Mouse (Mus musculus): ENCODE data around the gene Gm5941. TPM values are rescaled to one million over a fixed set of nuclear protein-coding genes. Genes with fewer than 3 reads are reported as not detected.
"Not testable (repeated sequence)": the region's sequence is repeated elsewhere in the genome, so short reads cannot be mapped to it uniquely, and the experiment has no call there.

The Gm5941 gene
- not detected for polyA plus RNA-seq (2012; fragmentation: generic; extraction: Trizol)

- H3K4me2 ChIP-seq (ENCODE audit: low read depth); H3K36me3 ChIP-seq (ENCODE audit: control insufficient read depth, insufficient read depth); H3ac ChIP-seq (ENCODE audit: control insufficient read depth, insufficient read length); H3K79me2 ChIP-seq (ENCODE audit: control insufficient read depth, insufficient read depth); H3K27me3 ChIP-seq (ENCODE audit: control insufficient read depth, insufficient read depth, insufficient read length); H3K4me3 ChIP-seq: not testable (repeated sequence)
These were observed at the start of gene Gm5941 for GRCm38 (mm10) chrX:92489649-92490048. Gm5941 (plus strand) TSS chrX:92489949.

- Histone ChIP-seq H3K79me2 (ENCODE audit: control insufficient read depth, insufficient read depth) (no peaks in the 10 kb centered on the region), H3K27me3 (ENCODE audit: control insufficient read depth, insufficient read depth, insufficient read length) (no peaks in the 10 kb centered on the region), H3K4me3 (no peak overlapping the region), H3K4me2 (ENCODE audit: low read depth) (no peak overlapping the region), H3ac (ENCODE audit: control insufficient read depth, insufficient read length) (no peak overlapping the region), H3K36me3 (ENCODE audit: control insufficient read depth, insufficient read depth) (no peaks in the 10 kb centered on the region)
- TF ChIP-seq REST (IDR thresholded peaks at IDR 0.05; ENCODE audit: insufficient read depth, insufficient read length): no peak
- no peak for TF ChIP-seq POLR2AphosphoS2 (IDR thresholded peaks at IDR 0.05; ENCODE audit: insufficient read length, low read depth)
- TF ChIP-seq MAX (IDR thresholded peaks at IDR 0.05; ENCODE audit: low read depth): no peak
- TF ChIP-seq MYOD1 (IDR thresholded peaks at IDR 0.05; ENCODE audit: control insufficient read depth in 1 of 3, insufficient read length in 2 of 3, low read depth in 2 of 3): no peak
- TF ChIP-seq POLR2A (IDR thresholded peaks at IDR 0.05; ENCODE audit: insufficient read length, low read depth): no peak
- TF ChIP-seq TCF12 (IDR thresholded peaks at IDR 0.05; ENCODE audit: insufficient read depth, poor library complexity, severe bottlenecking): no peak
- no peak for TF ChIP-seq USF1 (IDR thresholded peaks at IDR 0.05; ENCODE audit: low read depth)
- TF ChIP-seq CEBPB (IDR thresholded peaks at IDR 0.05; ENCODE audit: insufficient read depth, poor library complexity, severe bottlenecking): no peak
- TF ChIP-seq TCF3 (IDR thresholded peaks at IDR 0.05; ENCODE audit: insufficient read length, low read depth): no peak
- TF ChIP-seq SRF (IDR thresholded peaks at IDR 0.05; ENCODE audit: control insufficient read depth, insufficient read length, low read depth): no peak
- no peak for TF ChIP-seq MYOG (IDR thresholded peaks at IDR 0.05; ENCODE audit: control insufficient read depth in 1 of 3, insufficient read depth in 1 of 3, insufficient read length in 2 of 3, low read depth in 2 of 3)
- no peak for TF ChIP-seq E2F4 (IDR thresholded peaks at IDR 0.05; ENCODE audit: insufficient read depth)
These were observed 29.3 kb upstream of the Gm5941 start for GRCm38 (mm10) chrX:92460496-92460895.

- no peak overlapping the region for H3K4me2 ChIP-seq (ENCODE audit: low read depth)
These were observed 25.0 kb upstream of the Gm5941 start for GRCm38 (mm10) chrX:92464773-92465172.

GRCm38 (mm10) chrX:92498254-92498653 is 8.5 kb downstream of the Gm5941 start:
- H3K27me3 ChIP-seq (ENCODE audit: control insufficient read depth, insufficient read depth, insufficient read length): no peaks in the 10 kb centered on the region
- H3K4me3 ChIP-seq: no peak overlapping the region
- H3K4me2 ChIP-seq (ENCODE audit: low read depth): no peak overlapping the region
- H3K79me2 ChIP-seq (ENCODE audit: control insufficient read depth, insufficient read depth): no peaks in the 10 kb centered on the region
- H3ac ChIP-seq (ENCODE audit: control insufficient read depth, insufficient read length): no peak overlapping the region
- no peak for TF ChIP-seq POLR2A (IDR thresholded peaks at IDR 0.05; ENCODE audit: insufficient read length, low read depth)
- TF ChIP-seq USF1 (IDR thresholded peaks at IDR 0.05; ENCODE audit: low read depth): no peak
- no peak for TF ChIP-seq MYOD1 (IDR thresholded peaks at IDR 0.05; ENCODE audit: control insufficient read depth in 1 of 3, insufficient read length in 2 of 3, low read depth in 2 of 3)
- no peak for TF ChIP-seq SRF (IDR thresholded peaks at IDR 0.05; ENCODE audit: control insufficient read depth, insufficient read length, low read depth)
- TF ChIP-seq MAX (IDR thresholded peaks at IDR 0.05; ENCODE audit: low read depth): no peak
- TF ChIP-seq REST (IDR thresholded peaks at IDR 0.05; ENCODE audit: insufficient read depth, insufficient read length): no peak
- no peak for TF ChIP-seq MYOG (IDR thresholded peaks at IDR 0.05; ENCODE audit: control insufficient read depth in 1 of 3, insufficient read depth in 1 of 3, insufficient read length in 2 of 3, low read depth in 2 of 3)
- TF ChIP-seq E2F4 (IDR thresholded peaks at IDR 0.05; ENCODE audit: insufficient read depth): no peak
- TF ChIP-seq TCF3 (IDR thresholded peaks at IDR 0.05; ENCODE audit: insufficient read length, low read depth): no peak
- TF ChIP-seq POLR2AphosphoS2 (IDR thresholded peaks at IDR 0.05; ENCODE audit: insufficient read length, low read depth): no peak
- no peak for TF ChIP-seq TCF12 (IDR thresholded peaks at IDR 0.05; ENCODE audit: insufficient read depth, poor library complexity, severe bottlenecking)
- TF ChIP-seq CEBPB (IDR thresholded peaks at IDR 0.05; ENCODE audit: insufficient read depth, poor library complexity, severe bottlenecking): no peak
- H3K36me3 ChIP-seq (ENCODE audit: control insufficient read depth, insufficient read depth): no peaks in the 10 kb centered on the region

More at GRCm38 (mm10) chrX:92464773-92465172, 25.0 kb upstream of the Gm5941 start:
- no peaks in the 10 kb centered on the region for H3K36me3 ChIP-seq (ENCODE audit: control insufficient read depth, insufficient read depth)
- H3K27me3 ChIP-seq (ENCODE audit: control insufficient read depth, insufficient read depth, insufficient read length): no peaks in the 10 kb centered on the region
- H3K79me2 ChIP-seq (ENCODE audit: control insufficient read depth, insufficient read depth): no peaks in the 10 kb centered on the region
- no peak overlapping the region for H3ac ChIP-seq (ENCODE audit: control insufficient read depth, insufficient read length)
- no peak overlapping the region for H3K4me3 ChIP-seq
- TF ChIP-seq TCF3 (IDR thresholded peaks at IDR 0.05; ENCODE audit: insufficient read length, low read depth) (no peak), USF1 (IDR thresholded peaks at IDR 0.05; ENCODE audit: low read depth) (no peak), POLR2A (IDR thresholded peaks at IDR 0.05; ENCODE audit: insufficient read length, low read depth) (no peak), TCF12 (IDR thresholded peaks at IDR 0.05; ENCODE audit: insufficient read depth, poor library complexity, severe bottlenecking) (no peak), MYOD1 (IDR thresholded peaks at IDR 0.05; ENCODE audit: control insufficient read depth in 1 of 3, insufficient read length in 2 of 3, low read depth in 2 of 3) (no peak), SRF (IDR thresholded peaks at IDR 0.05; ENCODE audit: control insufficient read depth, insufficient read length, low read depth) (no peak), MAX (IDR thresholded peaks at IDR 0.05; ENCODE audit: low read depth) (no peak), MYOG (IDR thresholded peaks at IDR 0.05; ENCODE audit: control insufficient read depth in 1 of 3, insufficient read depth in 1 of 3, insufficient read length in 2 of 3, low read depth in 2 of 3) (no peak), REST (IDR thresholded peaks at IDR 0.05; ENCODE audit: insufficient read depth, insufficient read length) (no peak), CEBPB (IDR thresholded peaks at IDR 0.05; ENCODE audit: insufficient read depth, poor library complexity, severe bottlenecking) (no peak), E2F4 (IDR thresholded peaks at IDR 0.05; ENCODE audit: insufficient read depth) (no peak), POLR2AphosphoS2 (IDR thresholded peaks at IDR 0.05; ENCODE audit: insufficient read length, low read depth) (no peak)

- Histone ChIP-seq H3K27me3 (ENCODE audit: control insufficient read depth, insufficient read depth, insufficient read length) (no peaks in the 10 kb centered on the region), H3K4me2 (ENCODE audit: low read depth) (no peak overlapping the region), H3K4me3 (no peak overlapping the region), H3K79me2 (ENCODE audit: control insufficient read depth, insufficient read depth) (no peaks in the 10 kb centered on the region), H3ac (ENCODE audit: control insufficient read depth, insufficient read length) (no peak overlapping the region), H3K36me3 (ENCODE audit: control insufficient read depth, insufficient read depth) (no peaks in the 10 kb centered on the region)
- TF ChIP-seq USF1 (IDR thresholded peaks at IDR 0.05; ENCODE audit: low read depth): no peak
- no peak for TF ChIP-seq TCF3 (IDR thresholded peaks at IDR 0.05; ENCODE audit: insufficient read length, low read depth)
- TF ChIP-seq E2F4 (IDR thresholded peaks at IDR 0.05; ENCODE audit: insufficient read depth): no peak
- no peak for TF ChIP-seq CEBPB (IDR thresholded peaks at IDR 0.05; ENCODE audit: insufficient read depth, poor library complexity, severe bottlenecking)
- no peak for TF ChIP-seq POLR2AphosphoS2 (IDR thresholded peaks at IDR 0.05; ENCODE audit: insufficient read length, low read depth)
- TF ChIP-seq REST (IDR thresholded peaks at IDR 0.05; ENCODE audit: insufficient read depth, insufficient read length): no peak
- no peak for TF ChIP-seq MAX (IDR thresholded peaks at IDR 0.05; ENCODE audit: low read depth)
- no peak for TF ChIP-seq TCF12 (IDR thresholded peaks at IDR 0.05; ENCODE audit: insufficient read depth, poor library complexity, severe bottlenecking)
- no peak for TF ChIP-seq POLR2A (IDR thresholded peaks at IDR 0.05; ENCODE audit: insufficient read length, low read depth)
- TF ChIP-seq MYOG (IDR thresholded peaks at IDR 0.05; ENCODE audit: control insufficient read depth in 1 of 3, insufficient read depth in 1 of 3, insufficient read length in 2 of 3, low read depth in 2 of 3): no peak
- TF ChIP-seq SRF (IDR thresholded peaks at IDR 0.05; ENCODE audit: control insufficient read depth, insufficient read length, low read depth): no peak
- TF ChIP-seq MYOD1 (IDR thresholded peaks at IDR 0.05; ENCODE audit: control insufficient read depth in 1 of 3, insufficient read length in 2 of 3, low read depth in 2 of 3): no peak
These were observed 38.1 kb downstream of the Gm5941 start for GRCm38 (mm10) chrX:92527826-92528225.
